Mouse (Mus musculus): ENCODE data around the gene B4galnt3.
"Not testable (repeated sequence)": the region's sequence is repeated elsewhere in the genome, so short reads cannot be mapped to it uniquely, and the experiment has no call there.

Gene B4galnt3

GRCm38 (mm10) chr6:120294056-120294784 lies at the start of gene B4galnt3, which contains the start of gene D330020A13Rik:
Gene B4galnt3 (minus strand): TSS chr6:120294559.
Gene D330020A13Rik (plus strand): TSS chr6:120294364.
- no peak for DNase-seq (ENCODE audit: low spot score)

- no peak for DNase-seq (ENCODE audit: low spot score)
Measured at GRCm38 (mm10) chr6:120343992-120344391, 49.6 kb upstream of the B4galnt3 start.

- no peak for DNase-seq (ENCODE audit: low spot score)
Measured at GRCm38 (mm10) chr6:120332351-120332750, 38.0 kb upstream of the B4galnt3 start.

- peak; percentile 47 for DNase-seq (ENCODE audit: low spot score)
Measured at GRCm38 (mm10) chr6:120324295-120324927, 30.1 kb upstream of the B4galnt3 start.

DNA sequence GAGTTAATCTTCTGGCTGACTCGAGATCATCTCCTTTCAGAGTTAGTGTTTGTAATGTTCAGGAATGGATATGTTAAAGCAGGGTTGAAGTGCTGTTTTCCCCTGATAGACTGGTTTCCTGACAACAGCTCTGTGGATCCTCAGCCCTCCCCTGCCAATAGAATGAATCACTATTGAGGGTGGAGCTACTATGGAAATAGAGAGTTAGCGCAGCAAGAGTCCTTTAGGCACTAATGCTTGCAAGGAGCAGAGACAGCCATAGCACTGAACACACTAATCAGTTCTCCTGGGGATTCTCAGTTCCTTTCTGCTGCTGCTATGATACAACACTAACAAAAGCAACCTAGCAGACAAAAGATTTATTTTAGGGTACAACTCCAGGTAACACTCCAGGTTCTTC lies 26.0 kb upstream of the B4galnt3 start:
- no peak for DNase-seq (ENCODE audit: low spot score)

- no peak for DNase-seq (ENCODE audit: low spot score)
Measured at GRCm38 (mm10) chr6:120319129-120319528, 24.8 kb upstream of the B4galnt3 start.

GRCm38 (mm10) chr6:120318303-120318940 lies 24.1 kb upstream of the B4galnt3 start:
- DNase-seq (ENCODE audit: low spot score), result no peak

- DNase-seq (ENCODE audit: low spot score), result no peak
Measured at GRCm38 (mm10) chr6:120312443-120312842, 18.1 kb upstream of the B4galnt3 start.

GRCm38 (mm10) chr6:120309787-120310186 lies 15.4 kb upstream of the B4galnt3 start:
- DNase-seq (ENCODE audit: low spot score), result no peak

DNA sequence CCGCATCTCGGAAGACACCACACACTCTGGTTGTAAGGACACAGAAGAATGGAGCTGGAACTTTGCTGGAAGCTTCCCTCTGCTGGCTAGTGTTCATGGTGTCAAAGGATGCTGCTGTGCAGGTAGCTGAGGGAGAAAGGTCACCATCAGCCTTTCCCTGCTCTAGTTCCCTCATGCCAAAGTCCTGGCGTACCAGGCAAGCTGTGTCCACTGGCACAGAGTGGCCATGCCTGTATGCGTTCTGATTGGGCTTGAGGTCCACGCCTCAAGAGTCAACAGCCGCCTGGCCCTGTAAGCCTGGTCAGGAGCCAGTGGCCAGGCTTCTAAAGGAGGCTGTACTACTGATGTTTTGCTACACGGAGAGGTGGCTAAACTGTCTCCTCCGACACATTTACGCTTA lies 15.0 kb upstream of the B4galnt3 start:
- no peak for DNase-seq (ENCODE audit: low spot score)

- DNase-seq (ENCODE audit: low spot score), result no peak
Measured at GRCm38 (mm10) chr6:120306859-120307594, 12.7 kb upstream of the B4galnt3 start.

GRCm38 (mm10) chr6:120302755-120303316 lies 8.5 kb upstream of the B4galnt3 start:
- no peak for DNase-seq (ENCODE audit: low spot score)

DNA sequence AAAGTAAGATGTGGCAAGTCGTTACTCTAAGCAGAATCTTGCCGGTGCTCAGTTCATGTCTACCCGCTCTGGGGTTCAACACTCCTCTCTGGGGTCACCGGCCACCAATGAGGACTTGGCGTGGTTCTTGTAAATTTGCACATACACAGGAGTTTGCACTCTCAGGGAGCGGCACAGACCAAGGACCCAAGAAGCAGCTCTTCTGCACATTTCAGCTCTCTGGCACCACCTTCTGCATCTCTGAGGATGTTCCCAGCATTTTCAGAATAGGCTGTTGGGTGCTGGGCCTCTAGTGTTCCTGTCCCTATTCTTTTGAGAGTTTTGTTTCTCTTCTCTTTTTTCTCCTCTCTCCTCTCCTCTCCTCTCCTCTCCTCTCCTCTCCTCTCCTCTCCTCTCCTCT lies 6.8 kb upstream of the B4galnt3 start:
- DNase-seq (ENCODE audit: low spot score), result peak; percentile 26

- DNase-seq (ENCODE audit: low spot score), result not testable (repeated sequence)
Measured at GRCm38 (mm10) chr6:120296589-120296988, 2.2 kb upstream of the B4galnt3 start.

GRCm38 (mm10) chr6:120294785-120295133 lies 400 bp upstream of the B4galnt3 start:
- peak; percentile 34 for DNase-seq (ENCODE audit: low spot score)

DNA sequence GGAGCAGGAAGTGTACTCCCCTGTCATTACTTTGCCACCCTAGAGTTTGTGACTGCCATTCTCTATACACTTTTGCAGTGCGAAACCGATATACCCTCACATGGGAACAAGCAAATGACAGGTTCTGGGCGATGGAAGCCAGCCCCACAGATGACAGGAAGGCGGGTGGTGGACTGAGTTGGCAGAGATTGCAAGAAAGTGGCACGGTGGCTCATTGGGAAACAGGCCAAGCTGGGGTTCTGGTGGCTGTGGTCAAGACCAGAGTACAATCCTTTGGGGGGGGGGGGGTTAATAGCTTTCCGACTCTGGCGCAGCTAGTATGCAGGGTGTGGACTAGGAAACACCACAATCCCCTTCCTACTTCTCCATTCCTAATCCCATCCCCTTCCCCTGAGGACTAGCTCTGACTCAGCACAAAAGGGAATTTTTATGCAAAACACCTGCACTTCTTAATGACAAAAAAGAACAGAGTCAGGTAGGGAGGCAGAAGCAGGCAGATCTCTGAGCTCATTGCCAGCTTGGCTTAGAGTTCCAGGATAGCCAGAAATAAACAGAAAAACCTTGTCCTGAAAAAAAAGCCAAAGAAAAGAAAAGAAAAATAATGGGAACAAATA lies 2.9 kb downstream of the B4galnt3 start:
- DNase-seq (ENCODE audit: low spot score), result no peak

DNA sequence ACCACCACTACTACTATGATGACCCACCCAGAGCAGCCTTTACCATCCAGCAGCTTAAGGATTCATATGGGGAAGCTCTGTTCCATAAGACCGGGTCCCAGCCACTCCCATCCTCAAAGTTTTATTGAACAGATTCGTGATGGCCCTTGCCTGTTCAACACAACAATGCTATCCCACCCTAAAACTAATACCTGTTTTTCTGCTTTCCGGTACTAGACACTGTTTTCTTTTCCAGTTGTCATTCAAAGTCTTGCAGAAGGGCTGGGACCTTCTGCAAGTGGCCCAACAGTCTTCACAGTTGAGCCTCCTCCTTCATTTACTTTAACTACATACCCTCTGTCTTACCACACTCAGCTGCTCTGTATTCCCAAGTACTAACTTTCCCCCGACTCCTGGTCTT lies 4.9 kb downstream of the B4galnt3 start:
- DNase-seq (ENCODE audit: low spot score), result no peak

DNA sequence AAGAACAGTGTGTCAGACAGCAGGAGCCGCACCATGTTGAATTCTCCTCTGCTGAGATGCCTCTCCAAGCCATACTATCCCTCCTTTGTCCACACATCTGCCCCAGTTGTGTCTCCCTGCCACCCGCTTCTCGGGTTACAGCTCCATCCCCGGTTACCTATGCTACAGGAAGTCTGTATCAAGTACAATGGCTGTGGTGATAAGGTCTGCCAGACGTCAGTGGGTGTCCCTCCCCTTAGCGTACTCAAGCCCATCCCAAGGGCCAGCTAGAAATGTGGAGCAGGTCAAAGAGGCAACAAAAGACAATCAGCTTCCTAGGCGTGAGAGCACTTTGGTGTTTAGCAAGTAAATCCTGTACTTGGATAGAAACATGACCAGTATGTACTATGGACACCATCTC lies 5.8 kb downstream of the B4galnt3 start:
- no peak for DNase-seq (ENCODE audit: low spot score)

GRCm38 (mm10) chr6:120287279-120287678 lies 7.1 kb downstream of the B4galnt3 start:
- DNase-seq (ENCODE audit: low spot score), result no peak

DNA sequence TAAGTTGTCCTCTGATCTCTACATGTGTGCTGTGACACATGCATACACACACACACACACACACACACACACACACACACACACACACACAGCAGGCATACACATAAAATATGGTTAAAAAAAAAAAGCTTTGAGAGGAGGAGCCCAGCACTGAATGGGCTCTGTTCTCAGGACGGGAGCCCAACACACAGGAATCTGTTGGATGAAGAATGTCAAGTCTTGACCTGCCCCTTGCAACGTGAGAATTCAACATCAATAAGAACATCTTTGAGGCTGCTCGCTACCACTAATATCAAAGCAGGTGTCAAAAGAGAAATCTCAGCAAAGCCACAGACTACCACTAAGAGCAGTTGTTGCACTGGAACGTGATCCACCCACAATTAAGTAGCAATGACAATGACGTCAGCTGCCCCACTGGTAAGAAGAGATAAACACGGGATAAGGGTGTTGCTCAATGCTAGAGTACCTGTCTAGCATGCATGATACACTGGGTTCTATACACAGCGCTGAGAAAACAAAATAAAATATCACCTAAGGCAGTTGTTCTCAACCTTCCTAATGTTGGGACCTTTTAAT lies 17.4 kb downstream of the B4galnt3 start:
- DNase-seq (ENCODE audit: low spot score), result no peak

GRCm38 (mm10) chr6:120275301-120275700 lies 19.1 kb downstream of the B4galnt3 start:
- no peak for DNase-seq (ENCODE audit: low spot score)

All from ovary, postnatal 14 days (tissue).